Mouse (Mus musculus) midbrain, embryonic 12.5 days (tissue): ENCODE measurements around the gene Phactr1. TPM values are rescaled to one million over a fixed set of nuclear protein-coding genes. Genes with fewer than 3 reads are reported as not detected.

ENCODE experiments used
- ATAC-seq: fragments of 200-750 bp; cut with Nextera tagmentation; 2 replicates; pipeline ENCODE4 v1.8.0; 2017; ENCODE audit warnings: low read depth, moderate TSS enrichment, moderate library complexity; ENCODE audit not compliant: low FRiP score
- H3K27ac ChIP-seq: fragments of 300-500 bp; sonication (generic); replicated peaks from 2 replicates; pipeline ENCODE4 v1.5.1; 2016; ENCODE audit warnings: mild to moderate bottlenecking
- H3K27me3 ChIP-seq: fragments of 300-500 bp; sonication (generic); 2 replicates; pipeline ENCODE4 v1.6.1; 2016; ENCODE audit warnings: mild to moderate bottlenecking
- H3K36me3 ChIP-seq: fragments of 300-500 bp; sonication (generic); 2 replicates; pipeline ENCODE4 v1.6.1; 2016
- H3K4me1 ChIP-seq: fragments of 300-500 bp; sonication (generic); 2 replicates; pipeline ENCODE4 v1.6.1; 2016
- H3K4me2 ChIP-seq: fragments of 300-500 bp; sonication (generic); replicated peaks from 2 replicates; pipeline ENCODE4 v1.6.1; 2016; ENCODE audit warnings: mild to moderate bottlenecking, moderate library complexity
- H3K4me3 ChIP-seq: fragments of 300-500 bp; sonication (generic); 2 replicates; pipeline ENCODE4 v1.5.1; 2016; ENCODE audit warnings: mild to moderate bottlenecking
- H3K9ac ChIP-seq: fragments of 300-500 bp; sonication (generic); replicated peaks from 2 replicates; pipeline ENCODE4 v1.6.1; 2016; ENCODE audit warnings: mild to moderate bottlenecking, moderate library complexity
- H3K9me3 ChIP-seq: fragments of 300-500 bp; sonication (generic); 2 replicates; pipeline ENCODE4 v1.6.1; 2016; ENCODE audit warnings: mild to moderate bottlenecking
- WGBS: fragments of 180-500 bp; shearing (Covaris S2); methylation state at CpG from one replicate; pipeline ENCODE4 v1.1.7; 2016; 5-methylcytosine and 5-hydroxymethylcytosine counted together
- polyA plus RNA-seq: library from polyadenylated mRNA; unstranded; fragments of >200 nt; fragmentation: Nextera tagmentation; extraction: Ambion mirVana; gene quantifications from 2 replicates; pipeline ENCODE4 v1.2.1, GENCODE M21; 2016

Phactr1 gene
- 20.1 and 23.2 TPM in 2 replicates for polyA plus RNA-seq

GRCm38 (mm10) chr13:42680391-42680994 is at the start of gene Phactr1:
TSS of gene Phactr1 (plus strand) at chr13:42680623.
- no peaks in the 10 kb centered on the region for H3K27me3 ChIP-seq
- peaks cover 16% of the 10 kb centered on the region for H3K4me1 ChIP-seq
- no peaks in the 10 kb centered on the region for H3K36me3 ChIP-seq
- H3K9me3 ChIP-seq, result no peaks in the 10 kb centered on the region
- H3K4me3 ChIP-seq, result no peak within 1 kb of the TSS
- 21% methylated on average over 11 of the region's 11 CpGs for WGBS
- no peak within 1 kb of the TSS for H3K27ac ChIP-seq
- H3K4me2 ChIP-seq, result no peak within 1 kb of the TSS
- no peak within 1 kb of the TSS for H3K9ac ChIP-seq
- no peak for ATAC-seq

GRCm38 (mm10) chr13:42634908-42635307 is 45.5 kb upstream of the Phactr1 start:
- WGBS, result 92% methylated on average over 2 of the region's 2 CpGs
- no peak overlapping the region for H3K9ac ChIP-seq
- no peaks in the 10 kb centered on the region for H3K27me3 ChIP-seq
- H3K4me1 ChIP-seq, result no peaks in the 10 kb centered on the region
- H3K4me3 ChIP-seq, result no peak overlapping the region
- no peak for ATAC-seq
- no peak overlapping the region for H3K4me2 ChIP-seq
- H3K27ac ChIP-seq, result no peak overlapping the region
- H3K36me3 ChIP-seq, result no peaks in the 10 kb centered on the region
- H3K9me3 ChIP-seq, result no peaks in the 10 kb centered on the region

- ATAC-seq, result no peak
- H3K9me3 ChIP-seq, result no peaks in the 10 kb centered on the region
Observed at GRCm38 (mm10) chr13:42650228-42650627, 30.2 kb upstream of the Phactr1 start.

GRCm38 (mm10) chr13:42656643-42657315 is 23.6 kb upstream of the Phactr1 start:
- WGBS, result 41% methylated on average over 7 of the region's 7 CpGs
- Histone ChIP-seq H3K9ac (no peak overlapping the region), H3K9me3 (no peaks in the 10 kb centered on the region), H3K36me3 (no peaks in the 10 kb centered on the region), H3K27me3 (peaks cover 17% of the 10 kb centered on the region; the same call in 1 of the 2 replicates), H3K4me1 (peaks cover 18% of the 10 kb centered on the region), H3K27ac (no peak overlapping the region), H3K4me3 (no peak overlapping the region), H3K4me2 (no peak overlapping the region)
- ATAC-seq, result peak; percentile 60; the same call in 1 of the 2 replicates

More at GRCm38 (mm10) chr13:42650228-42650627, 30.2 kb upstream of the Phactr1 start:
- H3K9ac ChIP-seq, result no peak overlapping the region
- H3K36me3 ChIP-seq, result no peaks in the 10 kb centered on the region
- H3K27ac ChIP-seq, result no peak overlapping the region
- H3K27me3 ChIP-seq, result no peaks in the 10 kb centered on the region
- no peak overlapping the region for H3K4me3 ChIP-seq
- 47% methylated on average over 6 of the region's 6 CpGs for WGBS
- H3K4me1 ChIP-seq, result peaks cover 4% of the 10 kb centered on the region; the same call in 1 of the 2 replicates
- H3K4me2 ChIP-seq, result no peak overlapping the region

GRCm38 (mm10) chr13:42671651-42672290 is 8.7 kb upstream of the Phactr1 start:
- H3K27ac ChIP-seq, result no peak overlapping the region
- WGBS, result 69% methylated on average over 10 of the region's 10 CpGs
- no peaks in the 10 kb centered on the region for H3K36me3 ChIP-seq
- H3K9me3 ChIP-seq, result no peaks in the 10 kb centered on the region
- no peak overlapping the region for H3K4me2 ChIP-seq
- H3K9ac ChIP-seq, result no peak overlapping the region
- H3K4me3 ChIP-seq, result no peak overlapping the region
- H3K4me1 ChIP-seq, result peaks cover 8% of the 10 kb centered on the region
- ATAC-seq, result no peak
- H3K27me3 ChIP-seq, result no peaks in the 10 kb centered on the region

- Histone ChIP-seq H3K9me3 (no peaks in the 10 kb centered on the region), H3K9ac (no peak overlapping the region), H3K4me3 (no peak overlapping the region), H3K27ac (no peak overlapping the region), H3K27me3 (no peaks in the 10 kb centered on the region), H3K36me3 (no peaks in the 10 kb centered on the region), H3K4me1 (peaks cover 16% of the 10 kb centered on the region), H3K4me2 (no peak overlapping the region)
- WGBS, result 80% methylated on average over 9 of the region's 9 CpGs
- no peak for ATAC-seq
Observed at GRCm38 (mm10) chr13:42681299-42681698, 876 bp downstream of the Phactr1 start.

- ATAC-seq, result no peak
- WGBS, result 92% methylated on average over 7 of the region's 7 CpGs
- H3K4me1 ChIP-seq, result peaks cover 16% of the 10 kb centered on the region
Observed at GRCm38 (mm10) chr13:42684181-42684580, 3.8 kb downstream of the Phactr1 start.

GRCm38 (mm10) chr13:42692233-42692632 is 11.8 kb downstream of the Phactr1 start:
- WGBS, result 79% methylated on average over 4 of the region's 4 CpGs
- Histone ChIP-seq H3K9ac (no peak overlapping the region), H3K27ac (no peak overlapping the region), H3K27me3 (no peaks in the 10 kb centered on the region), H3K4me3 (no peak overlapping the region), H3K4me2 (no peak overlapping the region), H3K36me3 (no peaks in the 10 kb centered on the region), H3K4me1 (0 out of 2 replicates have a peak, but pooled peaks cover 5% of the 10 kb centered on the region), H3K9me3 (no peaks in the 10 kb centered on the region)
- ATAC-seq, result no peak

More at GRCm38 (mm10) chr13:42684181-42684580, 3.8 kb downstream of the Phactr1 start:
- no peak overlapping the region for H3K4me3 ChIP-seq
- H3K36me3 ChIP-seq, result no peaks in the 10 kb centered on the region
- H3K27me3 ChIP-seq, result no peaks in the 10 kb centered on the region
- H3K9me3 ChIP-seq, result no peaks in the 10 kb centered on the region
- no peak overlapping the region for H3K9ac ChIP-seq
- no peak overlapping the region for H3K4me2 ChIP-seq
- no peak overlapping the region for H3K27ac ChIP-seq

- ATAC-seq, result no peak
- H3K9ac ChIP-seq, result no peak overlapping the region
- no peak overlapping the region for H3K4me3 ChIP-seq
- H3K9me3 ChIP-seq, result no peaks in the 10 kb centered on the region
- H3K36me3 ChIP-seq, result no peaks in the 10 kb centered on the region
- no peak overlapping the region for H3K4me2 ChIP-seq
- WGBS, result 85% methylated on average over 5 of the region's 5 CpGs
- H3K27me3 ChIP-seq, result no peaks in the 10 kb centered on the region
- no peak overlapping the region for H3K27ac ChIP-seq
- H3K4me1 ChIP-seq, result no peaks in the 10 kb centered on the region
Observed at GRCm38 (mm10) chr13:42696641-42697040, 16.2 kb downstream of the Phactr1 start.

GRCm38 (mm10) chr13:42709148-42709547 is 28.7 kb downstream of the Phactr1 start:
- Histone ChIP-seq H3K27me3 (no peaks in the 10 kb centered on the region), H3K4me3 (peak overlapping the region; percentile 77), H3K4me2 (peak overlapping the region; percentile 80), H3K36me3 (no peaks in the 10 kb centered on the region), H3K9ac (peak overlapping the region; percentile 86), H3K27ac (peak overlapping the region; percentile 69; the same call in 1 of the 2 replicates), H3K4me1 (peaks cover 13% of the 10 kb centered on the region; the same call in 1 of the 2 replicates), H3K9me3 (no peaks in the 10 kb centered on the region)
- 2% methylated on average over 11 of the region's 11 CpGs for WGBS
- peak; percentile 84 for ATAC-seq

- peak; percentile 89 for ATAC-seq
- Histone ChIP-seq H3K4me3 (peak overlapping the region; percentile 77), H3K36me3 (no peaks in the 10 kb centered on the region), H3K4me2 (peak overlapping the region; percentile 80), H3K27ac (peak overlapping the region; percentile 69), H3K4me1 (peaks cover 13% of the 10 kb centered on the region; the same call in 1 of the 2 replicates), H3K9me3 (no peaks in the 10 kb centered on the region), H3K9ac (peak overlapping the region; percentile 86), H3K27me3 (no peaks in the 10 kb centered on the region)
- 1% methylated on average over 39 of the region's 39 CpGs for WGBS
Observed at GRCm38 (mm10) chr13:42709611-42710331, 29.3 kb downstream of the Phactr1 start.
